Mouse (Mus musculus): Measurements from ENCODE around the gene Sema3a. TPM values are rescaled to one million over a fixed set of nuclear protein-coding genes. Genes with fewer than 3 reads are reported as not detected.
"Not testable (repeated sequence)": the region's sequence is repeated elsewhere in the genome, so short reads cannot be mapped to it uniquely, and the experiment has no call there.

Gene Sema3a
- polyA plus RNA-seq, 1 experiment from 2014 or later, result 15.5 TPM

GRCm38 (mm10) chr5:13612088-13612487 lies 486.9 kb downstream of the Sema3a start:
- ATAC-seq, result 0 out of 2 replicates have a peak, but pooled peaks have one; percentile 56
- H3K27ac ChIP-seq, result no peak overlapping the region
- H3K36me3 ChIP-seq, result no peaks in the 10 kb centered on the region
- no peaks in the 10 kb centered on the region for H3K27me3 ChIP-seq (replicated peaks)
- no peak overlapping the region for H3K9ac ChIP-seq
- no peak overlapping the region for H3K4me3 ChIP-seq (replicated peaks)
- WGBS, result 67% methylated on average over 2 of the region's 2 CpGs
- no peak overlapping the region for H3K4me2 ChIP-seq (replicated peaks)
- no peaks in the 10 kb centered on the region for H3K4me1 ChIP-seq (replicated peaks)
- H3K9me3 ChIP-seq, result no peaks in the 10 kb centered on the region

DNA sequence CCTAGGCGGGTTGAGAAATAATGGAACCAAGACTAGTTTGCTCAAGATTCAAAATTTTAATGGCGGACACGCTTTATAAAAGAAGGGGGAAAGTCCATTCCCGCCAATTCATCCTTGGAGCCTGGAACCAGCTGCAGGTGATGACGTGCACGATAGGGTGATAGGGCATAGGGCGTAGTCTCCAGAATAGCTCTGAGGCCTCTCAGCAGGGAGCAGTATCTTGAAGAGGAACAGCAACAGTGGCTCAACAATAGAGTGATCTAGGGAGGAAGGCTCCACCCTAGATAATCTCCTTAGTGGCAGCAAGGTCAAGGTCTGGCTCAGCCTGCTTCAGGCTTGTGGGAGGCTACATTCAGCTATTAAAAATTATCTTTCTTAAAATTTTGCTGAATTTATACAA lies 489.4 kb downstream of the Sema3a start:
- H3K9me3 ChIP-seq; H3K4me2 ChIP-seq (replicated peaks); ATAC-seq; H3K9ac ChIP-seq; H3K27ac ChIP-seq; H3K4me3 ChIP-seq (replicated peaks); H3K27me3 ChIP-seq (replicated peaks); H3K36me3 ChIP-seq; H3K4me1 ChIP-seq (replicated peaks): not testable (repeated sequence)
- WGBS, result 86% methylated on average over 7 of the region's 7 CpGs

GRCm38 (mm10) chr5:13615907-13616306 lies 490.7 kb downstream of the Sema3a start:
- ATAC-seq, result no peak
- H3K4me1 ChIP-seq (replicated peaks), result no peaks in the 10 kb centered on the region
- H3K27me3 ChIP-seq (replicated peaks), result no peaks in the 10 kb centered on the region
- no peaks in the 10 kb centered on the region for H3K9me3 ChIP-seq
- 68% methylated on average over 2 of the region's 2 CpGs for WGBS
- no peak overlapping the region for H3K27ac ChIP-seq
- H3K4me2 ChIP-seq (replicated peaks), result no peak overlapping the region
- no peaks in the 10 kb centered on the region for H3K36me3 ChIP-seq
- H3K4me3 ChIP-seq (replicated peaks), result no peak overlapping the region
- no peak overlapping the region for H3K9ac ChIP-seq

DNA sequence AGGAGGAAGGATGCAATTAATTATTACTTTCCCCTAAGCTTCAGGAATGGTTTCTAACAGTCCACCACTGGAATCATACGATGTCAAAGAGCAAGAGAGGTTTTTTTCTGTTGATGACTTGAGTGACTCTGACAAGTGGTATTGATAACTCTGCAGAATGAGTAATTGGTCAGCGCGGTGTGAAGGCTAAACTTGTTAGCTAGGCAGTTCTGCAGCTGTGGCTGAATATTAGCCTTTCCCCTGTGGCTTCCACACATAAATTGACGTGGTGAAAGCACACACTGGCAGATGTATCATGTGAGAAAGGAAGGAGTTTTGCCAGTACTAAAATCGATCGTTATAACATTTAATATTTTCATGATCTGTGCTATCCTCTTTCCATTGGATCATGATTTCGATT lies 497.4 kb downstream of the Sema3a start:
- Histone ChIP-seq H3K4me1 (replicated peaks) (no peaks in the 10 kb centered on the region), H3K27me3 (replicated peaks) (no peaks in the 10 kb centered on the region), H3K9me3 (no peaks in the 10 kb centered on the region), H3K36me3 (no peaks in the 10 kb centered on the region), H3K27ac (no peak overlapping the region), H3K4me2 (replicated peaks) (no peak overlapping the region), H3K9ac (no peak overlapping the region), H3K4me3 (replicated peaks) (no peak overlapping the region)
- ATAC-seq, result no peak
- 85% methylated on average over 7 of the region's 7 CpGs for WGBS

DNA sequence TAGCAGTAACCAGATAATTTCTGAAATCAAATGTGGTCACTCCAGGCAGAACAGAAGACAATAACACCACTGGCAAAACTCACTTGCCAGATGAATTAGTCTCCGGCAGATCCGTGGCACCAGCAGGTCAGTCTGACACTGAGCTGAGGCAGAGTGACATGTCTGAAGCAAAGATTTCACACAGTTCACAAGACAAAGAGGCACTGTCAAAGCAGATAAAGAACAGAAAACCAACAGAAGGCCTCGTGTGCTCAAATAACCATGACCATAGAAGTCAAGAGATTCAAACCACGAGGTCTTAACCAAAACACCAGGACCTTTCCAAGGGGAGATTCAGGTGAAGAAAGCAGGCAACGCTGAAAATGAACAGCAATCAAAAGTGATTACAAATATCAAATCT lies 499.5 kb downstream of the Sema3a start:
- H3K9me3 ChIP-seq, result no peaks in the 10 kb centered on the region
- H3K27me3 ChIP-seq (replicated peaks), result no peaks in the 10 kb centered on the region
- H3K36me3 ChIP-seq, result no peaks in the 10 kb centered on the region
- no peak overlapping the region for H3K4me2 ChIP-seq (replicated peaks)
- H3K4me1 ChIP-seq (replicated peaks), result no peaks in the 10 kb centered on the region
- H3K4me3 ChIP-seq (replicated peaks), result no peak overlapping the region
- WGBS, result 62% methylated on average over 5 of the region's 5 CpGs
- H3K9ac ChIP-seq, result no peak overlapping the region
- no peak overlapping the region for H3K27ac ChIP-seq
- no peak for ATAC-seq

- no peak overlapping the region for H3K27ac ChIP-seq
- no peak overlapping the region for H3K4me3 ChIP-seq (replicated peaks)
- H3K36me3 ChIP-seq, result no peaks in the 10 kb centered on the region
- no peak overlapping the region for H3K9ac ChIP-seq
- no peak overlapping the region for H3K4me2 ChIP-seq (replicated peaks)
- no peak for ATAC-seq
- H3K27me3 ChIP-seq (replicated peaks), result no peaks in the 10 kb centered on the region
- no peaks in the 10 kb centered on the region for H3K9me3 ChIP-seq
- 64% methylated on average over 5 of the region's 5 CpGs for WGBS
- H3K4me1 ChIP-seq (replicated peaks), result no peaks in the 10 kb centered on the region
Measured at GRCm38 (mm10) chr5:13626093-13626492, 500.9 kb downstream of the Sema3a start.

DNA sequence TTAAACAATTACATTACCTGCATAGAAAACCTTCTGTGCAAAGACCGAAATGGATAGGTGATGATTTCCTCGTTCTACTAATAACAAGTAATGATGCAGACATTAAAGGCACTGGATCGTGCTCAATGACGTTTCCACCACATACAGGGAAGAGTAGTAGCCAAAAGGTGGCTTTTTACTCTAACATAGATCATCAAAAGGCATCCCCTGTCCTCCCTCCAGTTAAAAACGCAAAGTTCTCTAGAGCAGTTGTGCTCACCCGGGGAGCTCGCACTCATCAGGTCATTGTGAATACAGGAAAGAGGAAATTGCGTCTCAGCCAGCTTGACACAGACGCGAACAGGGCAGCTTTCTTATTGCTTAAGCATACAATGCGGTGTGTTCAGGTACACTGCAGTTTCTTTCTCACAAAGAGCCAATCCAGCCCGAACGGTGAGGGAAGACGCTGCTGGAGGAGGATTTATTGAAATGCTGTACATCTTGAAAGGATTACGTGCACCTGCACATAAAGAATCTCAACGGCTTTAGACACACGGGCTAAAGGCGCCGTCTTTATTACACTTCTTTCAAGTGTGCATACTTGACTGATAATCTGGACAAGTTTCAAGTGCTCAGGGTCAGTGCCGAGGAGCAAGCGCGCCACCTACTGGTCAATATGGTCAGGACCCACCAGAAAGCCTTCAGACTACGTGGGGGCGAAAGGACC lies 503.5 kb downstream of the Sema3a start:
- peak overlapping the region; percentile 8; the same call in 1 of the 2 replicates for H3K9ac ChIP-seq
- H3K4me3 ChIP-seq (replicated peaks), result peak overlapping the region; percentile 38
- WGBS, result 11% methylated on average over 24 of the region's 24 CpGs
- H3K27ac ChIP-seq, result no peak overlapping the region
- H3K36me3 ChIP-seq, result no peaks in the 10 kb centered on the region
- H3K4me1 ChIP-seq (replicated peaks), result no peaks in the 10 kb centered on the region
- H3K4me2 ChIP-seq (replicated peaks), result peak overlapping the region; percentile 78
- no peaks in the 10 kb centered on the region for H3K9me3 ChIP-seq
- ATAC-seq, result peak; percentile 97
- no peaks in the 10 kb centered on the region for H3K27me3 ChIP-seq (replicated peaks)

DNA sequence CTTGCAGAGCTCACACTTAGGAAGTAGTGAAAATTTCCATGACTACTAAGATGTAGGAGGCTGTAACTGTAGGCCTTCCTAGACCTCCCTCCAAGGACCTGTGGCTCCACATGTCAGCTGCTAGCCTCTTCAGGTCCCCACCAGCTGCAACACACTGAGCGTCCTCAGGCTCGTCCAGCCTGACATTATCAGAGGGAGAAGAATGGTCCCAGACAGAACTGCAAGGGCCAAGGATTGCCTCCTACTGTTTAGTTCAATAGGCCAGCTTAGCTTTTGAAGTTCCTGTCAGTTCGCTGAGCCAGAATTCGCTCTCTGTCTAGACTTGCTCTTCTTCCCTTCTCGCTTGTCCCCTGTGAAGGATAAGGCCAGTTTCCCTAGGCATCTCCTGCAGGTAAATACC lies 504.7 kb downstream of the Sema3a start:
- no peak overlapping the region for H3K9ac ChIP-seq
- no peak overlapping the region for H3K4me2 ChIP-seq (replicated peaks)
- H3K36me3 ChIP-seq, result no peaks in the 10 kb centered on the region
- no peak for ATAC-seq
- no peaks in the 10 kb centered on the region for H3K27me3 ChIP-seq (replicated peaks)
- no peak overlapping the region for H3K4me3 ChIP-seq (replicated peaks)
- no peak overlapping the region for H3K27ac ChIP-seq
- H3K4me1 ChIP-seq (replicated peaks), result no peaks in the 10 kb centered on the region
- WGBS, result 49% methylated on average over 5 of the region's 5 CpGs
- H3K9me3 ChIP-seq, result no peaks in the 10 kb centered on the region

DNA sequence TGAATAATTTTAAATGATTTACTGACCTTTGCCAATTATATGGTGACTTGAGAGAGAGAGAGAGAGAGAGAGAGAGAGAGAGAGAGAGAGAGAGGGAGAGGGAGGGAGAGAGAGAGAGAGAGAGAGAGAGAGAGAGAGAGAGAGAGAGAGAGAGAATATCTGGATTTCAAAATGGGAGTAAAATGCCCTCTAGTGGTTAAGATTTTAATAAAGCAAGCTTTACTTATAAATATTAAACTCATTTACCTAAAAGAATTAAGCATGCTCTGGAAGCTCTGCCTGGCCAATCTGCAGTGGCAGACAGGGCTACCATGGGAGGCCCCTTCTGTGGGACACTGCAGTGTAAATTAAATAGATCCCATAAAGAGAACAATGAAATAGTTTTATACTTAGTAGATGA lies 505.5 kb downstream of the Sema3a start:
- ATAC-seq, result no peak
- H3K9me3 ChIP-seq, result no peaks in the 10 kb centered on the region
- H3K27me3 ChIP-seq (replicated peaks), result no peaks in the 10 kb centered on the region
- H3K36me3 ChIP-seq, result no peaks in the 10 kb centered on the region
- H3K9ac ChIP-seq, result no peak overlapping the region
- H3K4me3 ChIP-seq (replicated peaks), result no peak overlapping the region
- H3K27ac ChIP-seq, result no peak overlapping the region
- H3K4me2 ChIP-seq (replicated peaks), result no peak overlapping the region
- no peaks in the 10 kb centered on the region for H3K4me1 ChIP-seq (replicated peaks)

DNA sequence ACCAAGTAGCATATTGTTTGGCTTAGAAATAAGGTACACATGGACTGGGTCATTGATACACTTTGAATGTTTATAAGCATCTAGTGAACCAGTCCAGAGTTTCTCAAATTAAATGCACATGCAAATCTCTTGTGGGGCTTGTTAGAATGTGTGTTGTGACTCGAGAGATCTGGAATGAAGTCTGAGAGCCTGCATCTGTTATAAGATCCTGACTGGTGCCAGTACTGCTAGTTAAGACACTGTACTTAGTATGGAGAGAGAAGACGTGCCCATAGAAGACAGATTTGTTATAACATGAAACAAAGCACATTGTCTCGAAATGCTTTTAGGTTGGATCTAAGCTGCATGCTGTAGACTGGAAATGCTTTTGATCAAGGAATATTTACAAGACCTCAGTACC lies 511.0 kb downstream of the Sema3a start:
- no peaks in the 10 kb centered on the region for H3K36me3 ChIP-seq
- no peak overlapping the region for H3K9ac ChIP-seq
- no peaks in the 10 kb centered on the region for H3K4me1 ChIP-seq (replicated peaks)
- no peak overlapping the region for H3K27ac ChIP-seq
- H3K27me3 ChIP-seq (replicated peaks), result no peaks in the 10 kb centered on the region
- 55% methylated on average over 3 of the region's 3 CpGs for WGBS
- H3K4me2 ChIP-seq (replicated peaks), result no peak overlapping the region
- no peak for ATAC-seq
- H3K9me3 ChIP-seq, result no peaks in the 10 kb centered on the region
- H3K4me3 ChIP-seq (replicated peaks), result no peak overlapping the region
